Mouse (Mus musculus): ENCODE measurements around the gene Zfp598.
"Not testable (repeated sequence)": the region's sequence is repeated elsewhere in the genome, so short reads cannot be mapped to it uniquely, and the experiment has no call there.

The Zfp598 gene

GRCm38 (mm10) chr17:24687146-24687595 is 17.7 kb downstream of the Zfp598 start:
- in situ Hi-C loops (cut with MboI) = no loop called here

DNA sequence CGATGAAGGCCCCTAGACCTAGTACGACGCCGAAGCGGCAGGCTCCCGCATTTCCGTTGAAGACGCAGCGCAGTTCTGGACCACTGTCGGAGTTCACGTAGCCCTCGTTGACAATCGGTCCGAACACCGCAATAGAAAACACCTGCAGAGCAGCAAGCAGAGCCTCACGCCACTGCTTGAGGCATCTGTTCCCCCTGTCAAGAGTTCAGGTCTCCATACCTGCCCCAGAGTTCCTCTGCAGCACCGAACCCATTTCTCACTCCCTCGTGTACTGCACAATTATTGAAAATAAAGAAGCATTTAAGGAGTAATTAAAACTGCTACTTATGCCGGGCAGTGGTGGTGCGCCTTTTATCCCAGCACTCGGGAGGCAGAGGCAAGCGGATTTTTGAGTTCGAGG is 18.1 kb downstream of the Zfp598 start:
- in situ Hi-C loops (cut with MboI) = no loop called here

DNA sequence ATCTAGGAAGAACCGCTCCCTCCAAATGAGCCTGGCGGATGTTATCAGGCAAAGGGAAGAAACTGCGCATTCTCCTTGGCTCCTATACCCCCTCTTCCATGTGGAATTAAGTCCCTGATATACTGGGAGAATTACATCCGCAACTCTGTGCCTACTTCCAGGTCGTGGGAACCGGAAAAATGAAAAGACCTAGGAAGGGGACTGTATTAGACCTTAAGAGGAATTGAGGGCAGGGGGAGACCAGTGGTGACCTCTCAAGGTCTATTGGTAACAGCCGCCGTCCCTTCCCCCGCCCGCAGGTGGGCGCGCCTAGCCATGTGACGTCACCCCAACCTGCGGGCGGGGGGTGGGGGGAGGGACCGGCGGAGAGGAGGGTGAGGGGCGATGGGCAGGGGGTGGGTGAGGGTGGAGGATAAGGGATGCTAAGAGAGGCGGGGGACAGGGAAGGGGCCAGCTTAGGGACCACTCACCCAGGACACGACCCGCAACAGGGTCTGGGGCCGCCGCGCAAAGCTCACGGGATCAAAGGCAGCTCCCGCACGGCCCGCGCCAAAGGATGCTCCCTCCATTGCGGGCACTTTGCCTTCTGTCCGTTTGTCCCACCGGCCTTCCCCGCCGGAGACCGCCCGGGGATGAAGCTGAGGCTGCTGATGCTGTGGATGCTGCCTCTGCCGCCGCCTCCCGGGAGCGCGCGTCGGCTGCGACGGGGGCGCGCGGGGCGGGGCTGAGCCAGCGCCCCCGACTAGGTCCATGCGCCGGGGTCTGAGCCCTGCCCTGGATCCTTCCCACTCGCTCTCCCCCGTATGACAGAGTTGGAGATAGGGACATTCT is 20.0 kb downstream of the Zfp598 start, which contains the start of gene Syngr3:
Gene Syngr3, minus strand, starts transcription at position 705 of the 831 bp plus-strand sequence.
- in situ Hi-C loops (cut with MboI) = no loop called here

- in situ Hi-C loops (cut with MboI) = no loop called here
These were observed 22.9 kb downstream of the Zfp598 start for GRCm38 (mm10) chr17:24692385-24692784.

DNA sequence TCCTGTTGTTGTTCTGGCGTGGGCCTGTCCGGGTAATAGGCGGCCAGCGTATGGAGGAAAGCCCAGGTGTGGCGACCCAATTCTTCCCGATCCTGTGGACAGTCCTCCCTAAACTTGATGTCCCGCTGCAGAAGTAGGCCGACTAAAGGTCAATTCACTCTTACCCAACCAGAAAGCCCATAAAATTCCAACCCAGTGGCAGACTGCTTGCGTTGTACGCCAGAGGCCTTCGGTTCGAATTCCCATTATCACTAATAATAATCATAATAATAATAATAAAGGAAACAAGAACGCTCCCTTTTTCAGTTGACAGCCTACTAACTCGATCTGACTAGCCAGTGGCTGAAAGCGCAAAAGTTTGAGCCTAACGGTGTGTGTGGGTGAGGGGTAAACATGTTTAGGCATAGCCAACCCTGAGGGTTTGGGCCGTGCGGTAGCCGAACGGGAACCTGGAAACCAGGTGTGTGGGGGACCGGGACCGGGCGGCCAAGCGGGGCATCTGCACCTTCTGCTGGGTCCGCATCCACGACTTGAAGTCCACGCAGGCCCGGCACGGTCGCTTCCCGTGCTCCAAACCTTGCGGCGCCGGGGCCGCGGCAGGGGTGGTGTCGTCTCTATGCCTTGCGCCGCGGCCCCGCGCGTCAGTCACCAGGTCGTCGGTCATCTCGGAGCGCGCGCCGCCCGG is 26.0 kb downstream of the Zfp598 start:
- in situ Hi-C loops (cut with MboI) = no loop called here

DNA sequence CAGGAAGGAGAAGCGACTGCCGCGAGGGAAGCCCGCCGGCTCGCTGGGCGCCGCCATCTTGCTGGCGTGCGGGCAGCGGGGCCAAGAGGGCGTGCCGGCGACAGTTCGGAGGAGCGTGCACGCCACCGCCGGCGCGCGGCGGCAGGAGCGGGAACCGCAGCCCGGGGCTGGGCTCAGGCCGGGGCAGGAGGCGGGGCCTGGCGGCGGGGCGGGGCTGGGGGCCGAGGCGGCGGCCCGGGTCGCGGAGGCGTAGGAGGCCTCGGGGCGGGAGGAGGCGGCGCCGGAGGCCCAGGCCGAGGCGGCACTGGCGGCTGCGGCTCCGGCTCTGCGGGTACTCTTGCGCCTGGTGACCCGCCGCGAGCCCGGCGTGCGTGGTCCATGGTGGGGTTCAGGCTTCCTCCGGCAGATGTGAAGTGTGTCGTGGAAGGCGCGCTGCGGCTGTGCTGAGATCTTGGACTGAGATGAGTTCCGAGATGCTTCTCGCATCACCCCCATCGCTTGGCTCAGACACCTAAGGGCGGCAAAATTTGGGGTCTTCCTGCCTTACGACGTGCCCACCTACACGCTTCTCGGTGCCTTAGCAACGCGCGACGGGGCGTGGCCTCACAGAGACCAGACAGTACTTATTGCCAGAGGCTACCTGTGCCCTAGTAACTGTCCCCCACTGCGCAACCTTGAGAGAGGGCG is 26.7 kb downstream of the Zfp598 start, which contains the start of the genes Gfer and Noxo1:
Gene Gfer, minus strand, starts transcription at position 146 of the 687 bp plus-strand sequence.
Gene Noxo1, plus strand, starts transcription at position 224 of the 687 bp plus-strand sequence.
- in situ Hi-C loops (cut with MboI) = no loop called here

DNA sequence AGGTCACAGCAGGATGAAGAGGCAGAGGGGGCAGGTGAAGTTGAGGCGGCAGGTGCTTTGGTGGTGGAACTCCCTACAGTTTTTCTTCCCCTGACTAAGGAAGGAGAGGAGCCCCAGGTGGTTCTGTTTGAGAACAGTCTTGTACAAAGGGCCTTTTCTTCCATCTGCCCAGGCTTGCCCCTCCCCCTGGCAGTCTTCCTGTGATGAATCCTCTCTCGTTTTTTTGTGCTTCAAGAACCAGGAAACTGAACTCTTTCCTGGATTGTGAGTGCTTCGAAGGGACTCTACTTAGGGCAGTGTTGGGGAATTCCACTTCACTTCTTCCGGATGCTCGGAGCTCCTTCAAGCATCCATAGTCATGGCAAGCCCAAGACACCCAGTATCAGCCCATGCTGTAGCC is 28.5 kb downstream of the Zfp598 start:
- in situ Hi-C loops (cut with MboI) = no loop called here

DNA sequence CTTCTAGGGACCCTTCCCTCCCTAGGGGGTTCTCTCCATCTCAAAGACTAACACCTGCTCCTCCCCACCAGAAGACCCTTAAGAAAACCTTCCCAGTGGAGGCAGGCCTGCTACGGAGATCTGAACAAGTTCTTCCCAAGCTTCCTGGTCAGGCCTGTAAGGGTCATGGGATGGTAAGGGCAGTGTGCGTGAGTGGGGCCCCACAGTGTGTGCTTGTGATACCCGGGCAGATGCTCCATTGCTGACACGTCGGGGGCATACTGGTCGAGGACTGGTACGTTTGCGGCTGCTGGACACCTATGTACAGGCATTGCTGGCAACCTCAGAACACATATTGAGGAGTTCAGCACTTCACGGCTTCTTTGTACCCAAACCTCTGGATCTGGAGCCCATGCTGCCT is 29.2 kb downstream of the Zfp598 start:
- in situ Hi-C loops (cut with MboI) = no loop called here

DNA sequence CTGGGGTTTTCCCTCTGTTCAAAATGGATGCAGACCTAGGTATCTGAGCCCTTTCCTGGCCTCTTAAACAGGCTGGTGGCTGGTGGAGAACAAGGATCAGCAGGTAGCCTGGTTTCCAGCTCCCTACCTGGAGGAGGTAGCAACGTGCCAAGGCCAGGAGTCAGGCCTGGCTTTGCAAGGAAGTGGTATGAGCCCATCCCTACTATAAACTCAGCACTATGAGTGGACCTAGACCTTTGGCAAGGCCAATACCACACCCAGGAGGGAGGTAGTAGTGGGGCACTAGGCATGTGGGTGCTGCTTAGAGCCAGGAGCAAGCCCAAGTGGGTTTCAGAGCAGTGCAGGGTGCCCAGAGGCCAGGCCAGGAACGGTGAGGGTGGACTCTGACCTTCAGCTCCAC is 30.0 kb downstream of the Zfp598 start:
- in situ Hi-C loops (cut with MboI) = no loop called here

DNA sequence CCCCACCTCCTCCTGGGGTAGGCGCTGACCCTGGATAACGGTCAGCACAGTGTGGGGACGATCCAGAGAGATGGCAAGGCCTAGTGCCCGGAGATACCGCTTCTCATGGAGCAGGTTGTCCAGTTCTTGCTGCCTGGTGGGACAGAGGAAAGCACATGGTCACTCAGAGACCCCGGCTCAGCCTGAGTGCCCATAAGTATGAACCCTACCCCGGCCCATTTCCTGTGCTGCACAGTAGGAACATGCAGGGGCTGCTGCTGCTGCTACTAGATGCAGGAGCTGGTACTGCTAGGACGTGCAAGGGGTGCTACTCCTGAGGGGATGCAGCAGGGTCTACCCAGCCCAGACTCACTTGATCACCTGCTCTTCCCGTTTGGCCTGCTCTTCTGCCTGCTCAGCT is 31.8 kb downstream of the Zfp598 start:
- in situ Hi-C loops (cut with MboI) = no loop called here

GRCm38 (mm10) chr17:24705821-24706220 is 36.3 kb downstream of the Zfp598 start:
- in situ Hi-C loops (cut with MboI) = no loop called here

GRCm38 (mm10) chr17:24706982-24707800 is 37.7 kb downstream of the Zfp598 start, which contains the start of gene Tbl3:
Tbl3 (minus strand) TSS chr17:24707660.
- in situ Hi-C loops (cut with MboI) = no loop called here

DNA sequence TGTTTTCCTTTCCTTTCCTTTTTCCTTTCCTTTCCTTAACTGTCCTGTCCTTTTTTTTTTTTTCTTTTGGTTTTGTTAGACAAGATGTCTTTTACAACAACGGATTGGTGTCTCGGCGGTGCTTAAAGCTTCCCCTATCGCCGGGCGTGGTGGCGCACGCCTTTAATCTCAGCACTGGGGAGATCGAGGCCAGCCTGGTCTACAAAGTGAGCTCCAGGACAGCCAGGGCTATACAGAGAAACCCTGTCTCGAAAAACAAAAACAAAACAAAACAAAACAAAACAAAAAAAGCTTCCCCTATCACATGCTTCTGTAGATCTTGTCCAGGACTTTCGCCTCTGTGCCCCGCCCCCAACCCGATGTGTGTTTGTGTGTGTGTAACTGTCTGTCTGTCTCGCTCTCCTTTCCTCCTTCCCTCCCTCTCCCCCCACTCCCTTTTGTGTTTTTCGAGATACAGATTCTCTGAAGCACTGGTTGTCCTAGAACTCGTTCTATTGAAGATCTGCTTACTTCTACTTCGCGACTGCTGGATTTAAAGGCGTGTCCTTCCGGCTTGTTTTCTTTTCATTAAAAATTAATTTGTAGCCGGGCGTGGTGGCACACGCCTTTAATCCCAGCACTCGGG is 38.4 kb downstream of the Zfp598 start:
- in situ Hi-C loops (cut with MboI) = no loop called here

DNA sequence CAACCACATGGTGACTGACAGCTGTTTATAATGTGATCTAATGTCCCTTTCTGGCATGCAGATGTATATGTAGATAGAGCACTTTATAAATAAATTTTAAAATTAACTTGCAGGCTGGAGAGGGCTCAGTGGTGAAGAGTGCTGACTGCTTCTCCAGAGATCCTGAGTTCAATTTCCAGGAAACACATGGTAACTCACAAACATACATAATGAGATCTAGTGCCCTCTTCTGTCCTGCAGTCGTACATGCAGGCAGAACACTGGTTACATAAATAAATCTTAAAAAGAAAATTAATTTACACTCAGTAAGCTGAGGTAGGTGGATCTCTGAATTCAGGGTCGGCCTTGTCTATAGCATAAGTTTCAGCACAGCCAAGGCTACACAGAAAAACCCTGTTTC is 39.2 kb downstream of the Zfp598 start:
- in situ Hi-C loops (cut with MboI) = no loop called here

DNA sequence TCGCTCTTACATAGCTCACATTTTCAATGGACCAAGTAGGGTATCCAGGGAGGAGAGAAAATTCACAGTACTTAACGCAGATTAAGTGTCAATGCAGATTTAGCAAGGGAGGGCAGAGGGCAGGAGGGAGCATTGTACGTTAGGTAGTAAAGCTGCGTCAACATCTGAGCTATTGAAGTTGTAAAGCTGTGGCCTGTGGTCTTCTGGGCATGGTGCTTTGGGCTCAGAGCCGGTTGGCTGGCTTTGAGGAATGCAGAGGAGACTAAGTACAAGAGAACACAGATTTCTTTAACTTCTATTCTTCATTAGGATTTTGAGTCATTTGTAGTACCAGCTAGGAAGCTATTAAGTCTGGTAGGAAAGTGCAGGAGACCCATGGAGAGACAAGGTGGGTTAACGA is 46.1 kb downstream of the Zfp598 start:
- in situ Hi-C loops (cut with MboI) = no loop called here

DNA sequence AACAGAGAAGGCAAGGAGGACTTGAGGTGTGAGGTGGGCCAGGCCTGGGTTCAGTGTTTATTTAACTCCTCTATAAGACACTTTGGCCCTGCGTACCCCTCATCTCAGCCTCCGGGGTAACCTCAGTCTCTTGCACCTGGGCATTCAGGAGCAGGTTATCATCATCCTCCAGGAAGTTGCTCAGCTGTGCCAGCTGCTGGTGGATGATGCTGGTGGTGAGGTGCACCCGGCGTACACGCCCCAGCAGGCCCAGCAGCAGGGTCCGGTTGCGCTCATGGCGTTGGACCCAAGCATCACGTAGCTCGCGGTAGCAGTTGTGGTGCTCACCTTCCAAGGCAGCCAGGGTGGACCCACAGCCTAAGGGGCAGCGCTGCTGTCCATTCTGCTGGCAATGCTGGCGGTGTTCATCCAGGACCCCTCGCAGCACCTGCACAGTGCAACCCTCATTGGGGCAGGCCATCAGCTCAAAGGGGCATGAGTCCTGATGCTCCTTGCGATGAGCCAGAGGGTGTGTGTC is 46.7 kb downstream of the Zfp598 start:
- in situ Hi-C loops (cut with MboI) = no loop called here

GRCm38 (mm10) chr17:24717943-24718342 is 48.5 kb downstream of the Zfp598 start, which contains the start of the genes Rnf151 and Rps2:
Rnf151 (minus strand) TSS chr17:24718063.
Rps2 (plus strand) TSS chr17:24718116.
- in situ Hi-C loops (cut with MboI) = no loop called here

GRCm38 (mm10) chr17:24718938-24719337 is 49.5 kb downstream of the Zfp598 start:
- in situ Hi-C loops (cut with MboI) = not testable (repeated sequence)

DNA sequence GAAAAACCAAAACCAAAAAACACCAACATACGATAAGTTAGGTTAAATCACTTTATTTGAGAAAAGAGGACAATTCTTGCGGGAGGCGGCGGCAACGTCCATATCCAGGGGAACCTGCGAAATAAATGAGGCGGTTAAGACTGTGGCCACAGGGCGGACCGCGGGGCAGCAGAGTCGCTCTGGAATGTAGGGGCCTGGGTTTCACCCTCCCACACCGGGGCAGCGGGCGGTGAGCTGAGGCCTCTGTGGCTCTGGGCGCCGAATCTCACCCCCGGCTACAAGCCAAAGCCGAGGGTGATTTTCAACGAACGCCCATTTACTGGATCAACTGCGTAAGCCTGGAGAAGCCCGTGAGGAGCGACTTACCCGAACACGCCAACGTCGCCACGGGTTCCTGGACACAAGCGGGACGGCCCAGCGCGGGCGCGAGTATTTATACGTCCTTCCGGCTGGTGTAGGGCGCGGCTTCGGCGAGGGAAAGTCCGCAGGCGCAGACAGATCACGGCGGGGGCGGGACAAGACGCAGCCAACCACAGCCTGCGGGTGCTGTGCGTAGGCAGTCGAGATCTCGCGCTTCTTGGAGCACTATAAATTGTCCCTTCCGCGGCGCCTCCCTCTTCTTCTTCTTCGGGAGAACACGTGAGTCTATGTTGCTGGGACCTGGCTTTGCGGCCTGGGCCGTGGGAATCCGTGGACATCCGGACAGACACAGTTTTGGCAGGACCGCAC is 50.2 kb downstream of the Zfp598 start:
- in situ Hi-C loops (cut with MboI) = no loop called here

- in situ Hi-C loops (cut with MboI) = not testable (repeated sequence)
These were observed 51.1 kb downstream of the Zfp598 start for GRCm38 (mm10) chr17:24720616-24721015.
